Mouse (Mus musculus): ENCODE results near the gene Rybp. TPM values are rescaled to one million over a fixed set of nuclear protein-coding genes. Genes with fewer than 3 reads are reported as not detected.

The Rybp gene
- 10 to 100 TPM; 52.3 to 57.9 TPM for total RNA-seq (2021)

- intact Hi-C loops (cut with DNase I) = loop anchor here (5.0 to 10.0 kb wide), 4 partner anchors 133 to 393 kb away; no protein-coding TSS in a partner anchor
- DNase-seq (ENCODE audit: extremely low spot score in 1 of 2, low spot score in 2 of 2) = peak; percentile 91 to 97
Observed at GRCm38 (mm10) chr6:100287334-100288015, at the start of gene Rybp. Gene Rybp, minus strand, starts transcription at chr6:100287485.

GRCm38 (mm10) chr6:100336591-100337148 lies 49.4 kb upstream of the Rybp start:
- intact Hi-C loops (cut with DNase I) = no loop called here
- DNase-seq (ENCODE audit: extremely low spot score in 1 of 2, low spot score in 2 of 2) = peak in 1 of 2 experiments; percentile 22

DNA sequence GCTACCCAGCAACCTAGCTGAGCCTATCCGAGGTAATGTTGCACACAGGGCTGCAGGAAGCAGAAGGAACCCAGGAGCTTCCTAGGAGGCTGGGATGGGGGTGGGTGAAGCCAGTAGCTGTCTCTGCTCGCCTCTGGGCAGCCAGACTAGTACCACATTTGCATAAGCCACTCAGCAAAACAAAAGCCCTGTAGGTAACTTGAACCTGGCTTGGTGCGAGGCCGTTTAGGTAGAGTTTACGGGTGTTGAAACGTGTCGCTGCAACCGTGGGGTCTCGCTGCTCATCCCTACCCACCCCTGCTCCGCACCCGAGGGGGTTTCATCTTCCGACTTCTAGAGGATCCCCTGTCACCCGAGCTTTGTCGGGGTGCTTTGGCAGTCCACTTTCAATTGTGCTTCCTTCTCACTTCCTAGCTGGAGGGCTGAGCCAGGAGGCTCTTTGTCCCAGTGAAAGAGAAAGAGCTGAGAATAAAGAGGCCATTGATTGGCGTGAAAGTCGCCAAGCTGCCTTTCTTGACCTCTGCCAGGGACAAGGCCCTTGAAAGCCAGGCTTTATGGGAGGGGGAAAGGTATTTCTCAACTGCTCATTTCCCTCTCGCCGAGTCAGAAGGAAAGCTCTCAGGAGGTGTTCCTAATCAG lies 48.3 kb upstream of the Rybp start:
- no peak for DNase-seq (ENCODE audit: extremely low spot score in 1 of 2, low spot score in 2 of 2)
- intact Hi-C loops (cut with DNase I) = no loop called here

- no peak for DNase-seq (ENCODE audit: extremely low spot score in 1 of 2, low spot score in 2 of 2)
- intact Hi-C loops (cut with DNase I) = no loop called here
Observed at GRCm38 (mm10) chr6:100333745-100334144, 46.5 kb upstream of the Rybp start.

DNA sequence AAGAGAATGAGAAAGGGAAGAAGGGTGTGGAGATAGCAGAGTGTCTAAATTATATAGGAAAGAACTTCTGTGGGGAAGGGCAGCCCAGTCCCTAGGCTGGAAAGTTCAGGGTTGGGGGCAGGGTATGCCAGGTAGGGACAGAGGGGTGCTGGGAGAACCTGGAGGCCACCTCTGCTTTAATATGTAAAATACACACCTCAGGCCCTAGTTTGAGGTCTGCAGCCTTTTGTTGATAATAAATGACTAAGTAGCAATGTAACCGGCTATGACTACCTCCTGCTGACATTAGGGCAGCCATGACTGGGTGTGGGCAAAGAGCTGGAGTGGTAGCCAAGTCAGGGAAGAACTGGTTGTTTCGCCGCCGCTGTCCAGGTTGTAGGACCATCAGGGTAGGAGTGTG lies 45.2 kb upstream of the Rybp start:
- DNase-seq (ENCODE audit: extremely low spot score in 1 of 2, low spot score in 2 of 2) = no peak

DNA sequence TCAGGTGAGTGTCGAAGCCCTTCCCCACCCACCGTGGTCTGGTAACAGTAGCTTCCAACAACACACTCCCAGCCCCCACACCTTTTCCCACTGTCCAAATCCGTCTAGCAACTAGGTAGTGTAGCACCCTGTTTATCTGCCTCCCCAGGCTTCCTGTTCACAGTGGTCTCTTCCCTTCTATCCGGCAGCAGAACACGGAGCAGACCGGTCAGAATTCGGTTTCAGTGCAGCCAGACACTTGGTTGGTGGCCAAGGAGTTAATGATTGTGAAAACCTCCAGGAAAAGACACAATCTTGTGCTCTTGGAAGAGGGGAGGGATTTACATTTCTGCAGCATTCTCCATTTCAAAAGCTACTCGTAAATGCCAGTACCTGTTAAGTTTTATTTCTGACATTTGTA lies 44.3 kb upstream of the Rybp start:
- intact Hi-C loops (cut with DNase I) = no loop called here
- DNase-seq (ENCODE audit: extremely low spot score in 1 of 2, low spot score in 2 of 2) = no peak

More for the DNA sequence above, 45.2 kb upstream of the Rybp start:
- intact Hi-C loops (cut with DNase I) = no loop called here

- intact Hi-C loops (cut with DNase I) = no loop called here
- DNase-seq (ENCODE audit: extremely low spot score in 1 of 2, low spot score in 2 of 2) = no peak
Observed at GRCm38 (mm10) chr6:100331055-100331454, 43.8 kb upstream of the Rybp start.

DNA sequence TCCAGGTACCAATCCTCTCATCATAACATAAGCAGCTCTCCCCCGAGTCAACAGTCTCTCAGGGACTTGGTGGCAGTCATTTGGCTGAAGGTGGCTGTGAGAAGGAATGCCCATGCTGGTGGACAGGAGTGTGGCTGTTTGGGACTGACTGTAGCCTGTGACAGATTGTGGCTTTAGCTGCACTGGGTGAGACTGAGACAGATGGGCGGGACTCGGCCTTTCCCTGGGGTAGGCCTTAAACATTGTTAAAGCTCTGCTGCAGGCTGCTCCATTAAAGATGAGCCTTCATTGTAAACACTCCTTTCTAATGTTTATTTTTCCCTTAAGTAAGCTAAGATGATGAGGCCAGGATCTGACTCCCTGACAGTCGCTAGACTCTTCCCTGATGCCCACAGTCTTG lies 42.3 kb upstream of the Rybp start:
- DNase-seq (ENCODE audit: extremely low spot score in 1 of 2, low spot score in 2 of 2) = no peak
- intact Hi-C loops (cut with DNase I) = no loop called here

DNA sequence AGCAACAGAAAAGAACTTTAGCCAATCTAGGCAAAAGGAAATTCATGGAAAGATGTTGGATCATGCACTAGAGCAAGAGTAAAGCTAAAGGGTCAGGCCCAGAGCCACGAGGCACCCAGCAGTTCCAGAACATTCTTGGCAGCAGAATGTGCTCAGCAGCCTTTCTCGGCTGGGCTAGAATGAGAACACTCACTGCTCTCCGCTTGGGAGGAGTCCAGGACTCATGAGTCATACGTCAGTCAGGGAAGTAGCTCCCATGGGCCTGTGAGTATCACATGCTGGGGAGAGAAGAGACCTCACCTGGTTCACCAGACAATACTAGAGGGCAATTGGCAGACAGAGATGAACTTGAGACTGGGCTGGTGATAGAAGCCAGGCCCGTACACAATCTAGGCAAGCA lies 39.8 kb upstream of the Rybp start:
- DNase-seq (ENCODE audit: extremely low spot score in 1 of 2, low spot score in 2 of 2) = peak; percentile 43 to 76
- intact Hi-C loops (cut with DNase I) = no loop called here

DNA sequence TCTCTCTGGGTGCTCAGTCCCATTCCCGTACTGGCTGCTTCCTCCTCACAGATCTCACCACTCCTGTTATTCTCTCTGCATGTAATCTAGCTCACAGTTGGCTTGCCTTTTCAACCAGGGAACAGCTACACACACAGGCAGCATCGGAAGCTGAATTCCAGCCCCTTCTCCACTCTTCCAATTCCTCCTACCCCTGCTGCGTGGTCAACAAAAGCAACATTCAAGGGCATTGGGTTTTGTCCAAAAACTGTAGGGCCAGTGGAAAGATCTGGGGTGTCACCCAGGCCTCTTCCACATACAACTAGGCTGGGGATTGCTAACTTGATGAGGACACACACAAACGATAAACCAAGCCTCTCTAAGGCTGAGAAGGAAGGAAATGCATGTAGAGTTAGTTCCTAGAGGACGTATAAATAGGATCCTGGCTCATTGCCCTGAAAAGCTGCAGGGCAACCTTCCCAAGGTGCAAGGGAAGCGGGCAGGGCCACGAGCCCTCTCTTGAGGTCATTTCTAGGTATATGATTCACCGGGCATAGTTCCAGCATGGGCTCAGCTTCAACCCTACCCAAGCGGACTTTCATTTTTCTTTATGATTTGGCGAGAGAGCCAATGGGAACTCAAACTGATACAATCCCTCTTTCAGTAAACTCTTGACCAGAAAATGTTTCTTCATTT lies 36.6 kb upstream of the Rybp start:
- intact Hi-C loops (cut with DNase I) = no loop called here
- peak in 1 of 2 experiments; percentile 27 for DNase-seq (ENCODE audit: extremely low spot score in 1 of 2, low spot score in 2 of 2)

DNA sequence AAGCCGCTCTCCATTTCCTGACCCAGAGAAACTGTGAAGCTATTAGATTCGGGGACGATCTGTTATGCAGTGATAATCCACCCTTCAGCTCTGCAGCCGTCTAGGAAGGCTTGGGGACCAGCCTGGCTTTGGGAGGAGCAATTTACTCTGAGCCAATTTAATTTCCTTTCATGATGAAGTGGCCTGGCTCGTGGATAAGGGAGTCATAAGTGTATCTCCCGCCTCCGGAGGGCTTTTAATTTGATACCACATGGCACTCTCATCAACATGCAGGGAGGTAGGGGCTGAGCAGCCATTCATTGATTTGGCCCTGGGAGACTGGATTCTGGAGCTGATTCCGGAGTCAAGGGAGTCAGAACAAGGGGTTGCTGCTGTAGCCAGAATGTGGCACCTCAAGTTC lies 35.3 kb upstream of the Rybp start:
- DNase-seq (ENCODE audit: extremely low spot score in 1 of 2, low spot score in 2 of 2) = no peak
- intact Hi-C loops (cut with DNase I) = no loop called here

- intact Hi-C loops (cut with DNase I) = no loop called here
- no peak for DNase-seq (ENCODE audit: extremely low spot score in 1 of 2, low spot score in 2 of 2)
Observed at GRCm38 (mm10) chr6:100322145-100322544, 34.9 kb upstream of the Rybp start.

DNA sequence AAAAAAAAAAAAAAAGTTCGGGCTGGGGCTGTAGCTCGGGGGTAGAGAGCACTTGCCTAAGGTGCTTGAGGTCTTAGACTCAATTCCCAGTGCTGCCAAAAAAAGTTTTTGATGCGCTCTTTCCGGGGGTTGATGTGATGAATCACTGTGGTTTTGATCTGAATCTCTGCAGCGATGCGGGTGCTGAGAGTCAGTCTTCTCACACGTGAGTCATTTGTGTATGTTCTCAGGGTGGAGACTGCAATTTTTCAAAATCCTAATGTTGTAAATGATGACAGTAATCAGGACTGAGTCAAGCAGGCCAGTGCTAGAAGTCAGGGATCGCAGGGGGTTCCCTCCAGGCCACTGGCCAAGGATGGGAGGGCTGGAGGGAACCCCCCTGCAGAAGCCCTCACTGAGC lies 26.9 kb upstream of the Rybp start:
- intact Hi-C loops (cut with DNase I) = no loop called here
- no peak for DNase-seq (ENCODE audit: extremely low spot score in 1 of 2, low spot score in 2 of 2)

- DNase-seq (ENCODE audit: extremely low spot score in 1 of 2, low spot score in 2 of 2) = no peak
- intact Hi-C loops (cut with DNase I) = no loop called here
Observed at GRCm38 (mm10) chr6:100311167-100311566, 23.9 kb upstream of the Rybp start.

- DNase-seq (ENCODE audit: extremely low spot score in 1 of 2, low spot score in 2 of 2) = peak in 1 of 2 experiments; percentile 33
- intact Hi-C loops (cut with DNase I) = loop anchor here (10.0 kb wide), 1 partner anchor 340 kb away; no protein-coding TSS in a partner anchor
Observed at GRCm38 (mm10) chr6:100304831-100305230, 17.5 kb upstream of the Rybp start.

GRCm38 (mm10) chr6:100301410-100302108 lies 14.3 kb upstream of the Rybp start:
- peak in 1 of 2 experiments; percentile 39 for DNase-seq (ENCODE audit: extremely low spot score in 1 of 2, low spot score in 2 of 2)
- intact Hi-C loops (cut with DNase I) = loop anchor here (10.0 kb wide), 1 partner anchor 343 kb away; no protein-coding TSS in a partner anchor

DNA sequence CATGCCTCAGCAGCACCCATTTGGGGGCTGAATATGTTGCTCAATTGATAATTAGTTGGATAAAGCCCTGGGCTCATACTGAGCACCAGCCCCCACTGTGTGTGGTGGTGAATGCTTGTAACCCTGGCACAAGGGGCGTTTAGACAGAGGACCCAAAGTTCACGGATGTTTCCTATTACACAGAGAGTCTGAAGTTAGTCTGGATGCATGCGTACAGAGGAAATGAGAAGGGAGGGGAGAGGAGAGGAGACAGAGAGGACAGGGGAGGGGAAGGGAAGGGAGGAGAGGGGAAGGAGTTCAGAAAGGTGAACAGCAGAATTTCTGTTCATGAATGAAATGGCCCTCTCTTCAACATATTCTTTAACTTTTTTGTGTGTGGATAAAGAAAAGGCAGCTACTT lies 13.5 kb upstream of the Rybp start:
- no peak for DNase-seq (ENCODE audit: extremely low spot score in 1 of 2, low spot score in 2 of 2)
- intact Hi-C loops (cut with DNase I) = loop anchor here (10.0 kb wide), 1 partner anchor 344 kb away; no protein-coding TSS in a partner anchor

DNA sequence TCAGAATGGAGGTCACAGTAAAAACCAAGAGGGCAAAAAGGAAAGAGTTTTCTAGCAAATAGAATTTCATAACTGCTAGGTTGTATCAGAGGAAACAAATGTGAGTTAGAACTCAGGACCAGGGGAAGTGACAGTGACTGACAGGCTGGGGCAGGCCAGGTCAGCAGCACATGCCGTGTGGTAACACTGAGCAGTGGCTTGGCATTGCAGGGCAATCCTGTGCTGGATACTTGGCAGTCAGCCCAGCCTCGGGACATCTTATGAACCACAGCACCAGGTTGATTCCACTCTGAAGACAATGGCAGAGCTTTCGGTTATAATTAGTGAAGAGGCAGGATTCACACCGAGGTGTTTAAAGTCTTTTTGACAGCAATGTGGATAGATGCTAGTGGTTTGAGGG lies 11.7 kb upstream of the Rybp start:
- intact Hi-C loops (cut with DNase I) = loop anchor here (10.0 kb wide), 1 partner anchor 484 kb away; no protein-coding TSS in a partner anchor
- DNase-seq (ENCODE audit: extremely low spot score in 1 of 2, low spot score in 2 of 2) = peak in 1 of 2 experiments; percentile 36

DNA sequence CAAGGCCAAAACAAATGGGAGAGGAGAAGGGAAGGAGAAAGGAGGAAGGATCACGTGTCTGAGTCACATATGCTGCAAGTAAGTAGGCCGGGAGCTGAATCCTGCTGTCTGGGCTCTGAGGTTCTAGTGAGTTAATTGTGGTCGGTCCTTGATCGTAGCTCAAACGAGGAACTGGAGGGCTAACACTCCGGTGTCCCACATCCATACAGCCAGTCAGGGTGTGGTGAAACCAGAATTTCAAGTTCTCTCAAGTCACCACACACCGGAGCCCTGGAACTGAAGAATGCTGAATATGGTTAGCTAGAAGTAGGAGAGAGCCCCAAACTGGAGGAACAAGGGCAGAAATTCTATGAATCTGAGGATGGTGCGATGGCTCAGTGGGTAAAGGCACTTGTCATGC lies 10.3 kb upstream of the Rybp start:
- intact Hi-C loops (cut with DNase I) = loop anchor here (10.0 kb wide), 1 partner anchor 483 kb away; no protein-coding TSS in a partner anchor
- no peak for DNase-seq (ENCODE audit: extremely low spot score in 1 of 2, low spot score in 2 of 2)
